Mouse (Mus musculus): ENCODE results near the gene Slc25a29.

DNA sequence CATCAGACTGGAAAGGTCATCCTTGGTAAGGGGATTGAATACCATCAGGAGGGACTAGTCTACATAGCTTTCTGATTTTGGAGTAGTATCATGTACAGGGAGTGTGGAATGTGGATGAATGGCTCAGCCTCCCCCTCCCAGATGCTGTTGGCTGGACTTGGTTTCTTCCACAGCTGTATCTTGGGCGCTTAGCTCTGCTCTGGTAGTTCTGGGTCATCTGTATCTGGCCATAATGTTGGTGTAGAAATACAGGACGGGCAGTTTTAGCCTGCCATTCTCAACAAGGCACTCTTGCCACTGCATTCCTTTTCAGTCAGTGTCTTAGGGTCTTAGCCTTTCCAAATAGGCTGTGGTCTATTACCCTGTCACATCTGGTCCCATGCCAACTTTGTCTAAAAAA is 34.1 kb downstream of the Slc25a29 start:
- TF ChIP-seq CTCF (IDR thresholded peaks at IDR 0.05; ENCODE audit: low read depth, low read length): no peak
- no peak for TF ChIP-seq POLR2A (IDR thresholded peaks at IDR 0.05; ENCODE audit: borderline replicate concordance, low read depth, low read length)
